Mouse (Mus musculus) left cerebral cortex, adult 8-10 months (tissue): ENCODE data around the gene Josd1. TPM values are rescaled to one million over a fixed set of nuclear protein-coding genes. Genes with fewer than 3 reads are reported as not detected.
A peak's percentile ranks its signal among the peaks of the same experiment; 100 is the strongest.

Experiments used
- DNase-seq, 2 experiments: peaks; one replicate each; pipeline ENCODE4 v3.0.0; 2022; ENCODE audit warnings: low spot score in 2 of 2
- total RNA-seq, 4 experiments: library from RNA; stranded (reverse); gene quantifications; 2 replicates each; pipeline ENCODE4 v1.2.4; 2022

The Josd1 gene
- total RNA-seq: 10 to 100 TPM; 56.0 to 62.3 (median 60.6) TPM

DNA sequence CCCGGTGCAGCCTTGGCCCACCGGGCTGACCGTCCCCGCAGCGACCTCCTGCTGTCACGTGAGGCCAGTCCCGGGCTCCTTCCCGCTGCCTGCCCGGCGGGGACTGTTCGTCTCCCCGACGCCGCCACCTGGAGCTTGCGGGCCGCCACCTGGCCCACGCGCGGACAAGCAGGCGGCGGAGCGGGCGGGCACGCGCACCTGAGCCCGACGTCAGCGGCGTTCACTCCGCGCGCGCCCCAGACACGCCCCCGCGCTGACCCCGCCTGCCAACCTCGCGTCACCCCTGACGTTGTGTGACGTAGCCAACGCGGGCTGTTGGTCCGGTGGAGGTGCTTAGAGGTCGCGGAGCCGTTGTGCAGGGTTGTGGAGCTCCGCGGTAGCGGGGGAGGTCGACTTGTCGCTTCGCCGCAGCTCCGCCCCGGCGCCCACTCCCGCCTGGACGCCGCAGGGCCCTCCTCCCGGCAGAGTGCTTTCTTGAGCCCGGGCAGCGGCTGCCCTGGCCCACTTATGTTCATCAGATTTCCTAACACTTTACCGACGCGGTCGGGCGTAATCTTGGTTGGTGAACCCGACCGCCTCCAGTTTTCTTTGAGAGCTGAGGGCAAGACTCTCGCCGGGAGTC is at the start of gene Josd1:
Josd1 (minus strand) TSS at position 274 of the 622 bp plus-strand sequence.
- peak; percentile 92 to 96 for DNase-seq

DNA sequence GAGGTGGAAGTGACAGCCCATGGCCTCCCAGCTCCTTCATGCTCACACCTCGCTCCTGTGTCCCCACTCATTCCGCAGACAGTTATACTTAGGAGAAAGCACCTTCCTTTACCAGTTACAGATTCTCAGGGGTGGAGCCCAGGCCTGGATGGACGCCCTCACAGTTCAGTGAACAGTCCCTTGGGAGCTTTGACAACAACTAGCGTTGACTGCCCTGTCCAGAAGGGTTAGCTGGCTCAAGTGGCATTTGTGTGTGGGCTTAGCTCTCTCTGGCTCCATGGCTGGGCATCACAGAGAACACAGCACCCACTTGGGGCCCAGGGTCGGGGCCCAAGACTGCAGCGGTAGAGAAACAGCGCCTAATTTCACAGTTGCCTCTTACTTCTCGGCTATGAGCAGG is 46.6 kb upstream of the Josd1 start:
- DNase-seq: no peak

DNA sequence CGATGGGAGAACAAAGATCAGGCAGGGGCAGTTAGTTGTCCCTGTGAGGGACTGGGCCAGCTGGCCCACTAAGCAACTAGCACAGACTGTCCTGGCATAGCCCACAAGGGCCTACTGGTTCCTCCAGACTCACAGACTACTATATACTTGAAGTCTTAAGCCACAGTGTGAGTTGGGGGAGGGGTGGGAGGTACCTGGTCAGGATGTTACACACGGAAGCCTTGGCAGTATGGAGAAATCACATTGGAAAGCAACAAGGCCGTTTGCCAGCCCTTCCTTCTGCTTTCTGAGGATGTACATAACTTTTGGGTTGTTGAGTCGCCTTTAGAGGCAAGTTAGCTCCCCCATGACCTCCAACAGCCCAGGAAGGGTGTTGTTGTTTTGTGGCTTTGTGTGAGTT is 45.9 kb upstream of the Josd1 start:
- no peak for DNase-seq

DNA sequence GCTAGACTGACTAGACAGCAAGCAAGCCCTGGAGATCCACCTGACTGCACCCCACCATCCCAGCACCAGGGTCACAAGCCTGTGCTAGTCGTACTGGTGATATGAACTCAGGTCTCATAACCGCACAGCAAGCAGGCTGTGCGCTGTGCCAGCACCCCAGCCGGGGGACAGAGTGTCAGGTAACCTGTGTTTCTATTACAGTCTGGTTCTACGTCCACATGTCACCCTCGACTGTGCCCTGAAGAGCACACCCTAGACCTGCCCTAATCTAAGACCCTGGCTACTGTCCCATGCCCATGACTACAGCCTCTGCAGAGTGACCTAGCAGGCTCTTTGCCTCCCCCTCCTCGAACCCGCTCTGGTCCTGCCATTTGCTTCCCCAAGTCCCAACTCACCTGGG is 45.5 kb upstream of the Josd1 start:
- no peak for DNase-seq

DNA sequence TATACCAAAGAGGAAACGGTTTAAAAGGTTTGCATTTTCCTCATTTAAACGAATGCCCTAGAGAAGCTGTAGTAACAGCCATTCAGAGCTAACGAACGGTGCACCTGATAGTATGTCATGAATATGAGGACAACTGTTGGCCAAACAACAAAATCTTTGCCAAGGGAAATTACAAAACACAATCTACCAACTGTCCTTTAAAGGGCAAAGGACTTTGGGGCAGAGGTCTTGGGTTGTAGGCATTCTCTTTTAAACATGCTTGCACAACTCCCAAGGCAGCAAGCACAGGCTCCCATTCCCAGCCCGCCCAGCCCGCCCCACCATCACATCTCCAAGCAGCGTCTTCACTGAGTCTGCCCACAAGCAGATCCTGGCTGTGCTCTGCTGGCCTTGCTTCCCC is 43.8 kb upstream of the Josd1 start:
- no peak for DNase-seq

DNA sequence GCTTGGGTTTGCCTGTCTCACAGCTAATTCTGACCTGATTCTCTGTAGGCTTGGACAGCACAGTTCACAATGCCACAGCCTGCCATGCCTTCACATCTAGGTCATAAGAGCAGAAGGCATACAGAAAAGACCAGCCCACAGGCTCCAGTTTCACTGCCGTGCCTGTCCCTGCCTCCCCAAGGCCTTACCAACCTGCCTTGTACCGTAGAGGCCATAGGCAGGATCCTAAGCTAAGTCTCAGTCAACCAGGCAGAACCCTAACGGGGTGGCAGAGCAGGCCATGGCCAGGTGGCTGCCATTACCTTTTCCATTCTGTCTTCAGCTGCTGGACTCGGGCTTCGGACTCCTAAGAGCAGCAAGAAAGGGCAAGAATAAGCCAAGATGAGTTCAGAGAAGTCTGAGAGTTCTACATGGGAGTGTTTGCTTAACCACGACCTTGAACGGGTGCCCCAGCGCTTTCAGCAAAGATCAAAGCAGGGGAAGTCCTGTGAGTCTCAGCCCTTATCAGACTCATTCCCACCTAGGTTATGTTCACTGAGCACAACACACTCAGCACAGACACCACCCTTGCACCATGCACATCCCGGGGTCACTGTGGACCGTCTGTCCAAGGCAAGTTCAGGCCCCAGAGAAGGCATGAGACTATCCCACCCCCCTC is 41.1 kb upstream of the Josd1 start:
- DNase-seq: no peak

DNA sequence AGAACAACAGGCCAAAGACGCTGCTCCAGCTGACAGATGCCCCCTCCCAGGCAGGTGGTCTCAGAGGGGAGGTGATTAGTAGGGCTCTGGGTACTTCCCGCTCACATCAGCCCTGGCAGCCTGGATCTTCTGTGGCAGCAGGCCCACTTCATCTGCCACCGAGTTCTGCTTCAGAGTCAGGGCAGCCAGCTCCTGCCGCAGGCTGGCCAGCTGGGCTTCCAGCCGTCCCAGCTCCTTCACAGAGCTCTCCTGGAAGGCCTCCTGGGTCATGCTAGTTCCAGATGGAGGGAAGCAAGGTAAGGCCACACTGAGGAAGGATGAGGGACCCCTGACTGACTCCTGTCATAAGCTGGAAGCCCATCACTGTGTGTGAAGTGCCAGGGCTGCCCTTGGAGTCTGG is 40.6 kb upstream of the Josd1 start:
- DNase-seq: no peak

DNA sequence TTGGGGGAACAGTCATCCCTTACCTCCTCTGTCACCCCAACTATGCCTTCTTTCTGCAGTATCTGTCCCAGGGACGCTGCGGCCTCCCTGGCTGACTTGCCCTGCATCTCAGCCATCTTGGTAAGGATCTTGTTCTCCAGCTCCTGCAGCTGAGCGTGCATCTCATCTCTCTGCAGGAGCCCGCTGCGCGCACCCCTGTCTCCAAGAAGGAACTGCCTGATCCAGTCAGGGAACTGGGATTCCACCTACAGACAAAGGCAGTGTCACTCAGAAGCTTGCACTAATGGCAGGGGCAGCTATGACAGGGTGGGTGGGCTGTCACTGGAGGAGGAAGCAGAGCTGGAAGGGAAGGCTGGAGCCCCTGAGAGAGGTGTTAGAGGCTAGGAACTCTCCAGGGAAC is 40.1 kb upstream of the Josd1 start:
- peak in 1 of 2 experiments; percentile 44 for DNase-seq

DNA sequence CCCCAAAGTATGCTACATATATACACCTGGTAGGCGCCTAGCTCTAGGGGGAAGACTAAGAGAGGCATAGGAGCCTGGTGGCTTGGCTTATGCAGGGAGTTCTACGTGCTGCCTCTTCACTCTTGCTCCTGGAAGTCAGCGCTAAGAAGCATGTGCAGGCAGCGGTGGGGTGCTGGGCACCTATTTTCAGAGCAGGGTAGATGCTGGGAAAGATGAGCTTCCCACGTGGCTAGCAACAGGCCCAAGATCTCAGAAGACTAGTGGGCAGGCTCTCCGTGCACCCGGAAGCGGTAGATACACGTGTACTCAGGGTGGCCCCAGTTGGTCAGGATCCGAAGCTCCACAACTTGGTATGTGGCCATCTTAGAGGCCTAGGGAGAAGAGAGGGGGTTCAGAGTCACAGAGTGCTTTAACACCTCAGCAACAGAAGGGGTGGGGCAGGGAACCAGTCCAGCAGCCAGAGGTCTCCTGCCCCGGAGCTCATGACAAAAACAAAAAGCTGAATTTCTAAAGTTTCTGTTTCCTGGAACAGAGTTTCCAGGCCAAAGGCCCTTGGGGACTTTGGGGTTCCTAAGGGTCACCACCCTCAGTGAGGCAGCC is 37.6 kb upstream of the Josd1 start:
- peak; percentile 34 to 76 for DNase-seq

DNA sequence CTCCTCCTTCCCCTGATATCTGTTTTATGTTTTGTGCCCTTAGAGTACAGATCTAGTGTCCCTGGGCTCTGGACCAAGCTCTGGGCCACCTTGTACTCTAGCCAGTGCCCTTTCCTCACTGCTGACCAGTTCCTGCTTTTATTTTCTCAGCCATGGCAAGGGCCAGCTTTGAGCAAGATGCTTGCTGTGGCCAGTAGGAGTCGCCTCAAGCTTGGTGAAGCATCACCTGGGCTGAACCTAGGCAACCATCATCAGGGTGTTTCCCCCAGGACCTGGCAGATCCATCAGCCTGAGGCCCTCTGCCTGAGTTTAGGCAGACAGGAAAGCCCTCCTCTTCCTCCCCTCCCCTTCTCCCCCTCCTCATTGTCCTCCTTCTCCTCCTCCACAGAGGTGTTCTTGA is 35.7 kb upstream of the Josd1 start:
- DNase-seq: no peak

DNA sequence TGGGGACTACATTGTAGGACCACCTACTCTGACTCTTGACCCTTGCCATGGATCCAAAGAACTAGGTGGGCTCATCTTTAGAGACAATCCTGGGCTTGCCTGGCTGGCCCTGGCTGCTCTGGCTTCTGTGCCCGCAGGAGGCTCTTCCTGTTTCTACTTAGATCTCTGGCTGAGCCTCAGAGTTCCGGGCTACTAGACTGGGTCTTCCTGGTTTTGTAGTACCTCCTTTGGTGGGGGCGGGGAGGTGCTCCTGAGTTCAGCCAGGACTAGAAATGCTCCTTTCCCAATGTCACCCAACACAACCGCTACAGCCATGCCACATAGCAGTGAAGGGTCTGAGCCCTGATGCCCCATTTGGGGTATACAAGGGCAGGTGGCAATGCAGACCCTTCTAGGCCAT is 33.1 kb upstream of the Josd1 start:
- no peak for DNase-seq

DNA sequence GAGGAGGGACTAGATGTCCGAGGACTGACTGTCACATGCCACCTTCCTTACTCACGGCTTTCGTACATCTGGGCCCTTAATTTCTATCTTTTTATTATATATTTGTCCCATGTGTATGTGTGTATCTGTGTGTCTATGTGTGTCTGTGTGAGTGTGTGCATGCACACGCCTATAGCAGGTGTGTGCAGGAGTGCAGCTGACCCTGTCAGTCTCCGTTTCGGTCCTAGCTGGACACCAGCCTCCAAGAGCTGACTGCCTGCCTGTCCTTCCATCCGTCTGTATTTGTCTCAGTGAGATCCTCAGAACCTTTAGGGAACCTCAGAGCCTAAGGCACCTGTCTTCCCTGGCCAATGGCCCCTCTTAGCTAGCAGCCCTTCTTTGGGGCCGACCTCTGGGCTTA is 32.5 kb upstream of the Josd1 start:
- DNase-seq: no peak

DNA sequence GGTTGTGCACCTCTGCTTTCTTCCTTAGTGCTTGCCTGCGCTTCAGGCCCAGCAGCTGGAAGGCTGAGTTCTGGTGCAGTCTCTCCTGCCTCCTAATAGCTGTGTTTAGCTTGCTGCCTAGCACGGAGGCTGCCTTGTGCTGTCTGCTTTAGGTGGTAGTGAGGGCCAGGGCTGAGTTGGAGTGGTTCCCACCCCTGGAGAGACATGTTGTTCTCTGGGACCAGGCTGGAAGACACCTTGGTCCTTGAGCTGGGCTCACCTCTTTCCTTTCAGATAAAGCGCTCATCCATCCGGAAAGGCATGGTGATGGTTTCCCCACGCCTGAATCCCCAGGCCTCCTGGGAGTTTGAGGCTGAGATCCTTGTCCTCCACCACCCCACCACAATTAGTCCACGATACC is 29.0 kb upstream of the Josd1 start:
- no peak for DNase-seq

DNA sequence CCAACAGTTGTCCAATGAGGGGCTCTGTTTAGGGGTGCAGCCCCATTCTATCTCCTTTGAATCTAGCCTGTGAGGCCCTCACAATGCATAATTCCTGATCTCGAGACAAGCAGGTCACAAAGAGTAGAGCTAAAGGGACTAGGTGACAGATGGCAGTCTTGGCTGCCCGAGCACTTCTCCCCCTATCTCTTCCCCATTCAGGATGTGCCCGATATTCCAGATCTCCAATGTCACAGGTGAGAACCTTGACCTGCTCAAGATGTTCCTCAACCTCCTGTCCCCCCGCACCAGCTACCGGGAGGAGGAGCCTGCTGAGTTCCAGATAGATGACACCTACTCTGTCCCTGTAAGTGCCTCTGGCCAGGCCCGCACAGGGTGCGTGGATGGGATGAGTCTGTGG is 27.9 kb upstream of the Josd1 start:
- DNase-seq: no peak

DNA sequence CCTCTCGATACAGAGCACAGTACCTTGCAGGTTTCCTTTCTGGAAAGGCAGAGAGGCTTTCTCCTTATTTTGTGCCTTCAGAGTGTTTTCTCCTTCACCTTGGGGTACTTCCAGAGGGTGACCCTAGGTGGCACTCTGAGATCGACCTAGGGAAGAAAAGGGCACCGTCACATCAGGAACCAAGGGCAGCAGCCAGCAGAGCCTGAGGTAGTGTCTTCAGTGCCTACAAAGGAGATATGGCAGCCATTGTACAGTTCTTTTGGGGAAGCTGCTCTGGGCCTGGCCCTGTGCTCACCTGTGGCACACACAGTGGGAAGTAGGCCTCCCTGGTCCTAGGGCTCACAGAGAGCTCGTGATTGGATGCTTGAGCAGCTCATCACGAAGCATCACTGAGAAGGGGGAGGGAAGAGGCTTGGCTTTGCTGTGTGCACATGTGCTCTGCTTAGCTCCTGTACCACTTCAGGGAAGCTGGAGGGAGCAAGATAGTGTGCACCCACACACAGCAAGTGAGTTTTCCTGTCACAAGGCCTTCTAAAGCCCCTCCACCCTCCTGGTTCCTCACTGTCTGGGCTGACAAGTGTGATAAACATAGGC is 20.6 kb upstream of the Josd1 start:
- no peak for DNase-seq

DNA sequence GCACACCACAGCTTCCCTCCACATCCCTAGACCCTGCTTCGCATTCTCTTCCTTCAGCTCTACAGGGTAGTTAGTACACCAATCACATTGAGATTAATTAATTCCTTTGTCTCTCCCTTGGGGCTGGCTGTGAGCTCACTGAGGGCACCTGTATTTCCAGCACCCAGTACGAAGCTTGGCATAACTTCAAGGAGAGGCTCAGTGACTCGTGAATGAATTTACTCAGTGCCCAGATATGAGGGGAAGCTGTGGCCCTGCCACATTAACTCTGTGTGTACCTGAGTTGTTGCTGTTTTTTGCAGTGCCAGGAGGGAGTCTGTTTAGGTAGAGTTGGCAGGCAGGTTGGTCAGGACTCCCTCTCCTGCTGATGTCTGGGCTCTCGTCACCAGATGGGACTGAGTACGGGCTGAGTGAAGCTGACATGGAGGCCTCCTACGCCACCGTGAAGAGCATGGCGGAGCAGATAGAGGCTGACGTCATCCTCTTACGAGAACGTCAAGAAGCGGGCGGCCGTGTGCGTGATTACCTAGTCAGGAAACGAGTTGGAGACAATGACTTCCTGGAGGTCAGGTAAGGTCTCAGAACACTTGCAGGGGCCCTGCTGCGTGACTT is 19.0 kb upstream of the Josd1 start:
- no peak for DNase-seq

DNA sequence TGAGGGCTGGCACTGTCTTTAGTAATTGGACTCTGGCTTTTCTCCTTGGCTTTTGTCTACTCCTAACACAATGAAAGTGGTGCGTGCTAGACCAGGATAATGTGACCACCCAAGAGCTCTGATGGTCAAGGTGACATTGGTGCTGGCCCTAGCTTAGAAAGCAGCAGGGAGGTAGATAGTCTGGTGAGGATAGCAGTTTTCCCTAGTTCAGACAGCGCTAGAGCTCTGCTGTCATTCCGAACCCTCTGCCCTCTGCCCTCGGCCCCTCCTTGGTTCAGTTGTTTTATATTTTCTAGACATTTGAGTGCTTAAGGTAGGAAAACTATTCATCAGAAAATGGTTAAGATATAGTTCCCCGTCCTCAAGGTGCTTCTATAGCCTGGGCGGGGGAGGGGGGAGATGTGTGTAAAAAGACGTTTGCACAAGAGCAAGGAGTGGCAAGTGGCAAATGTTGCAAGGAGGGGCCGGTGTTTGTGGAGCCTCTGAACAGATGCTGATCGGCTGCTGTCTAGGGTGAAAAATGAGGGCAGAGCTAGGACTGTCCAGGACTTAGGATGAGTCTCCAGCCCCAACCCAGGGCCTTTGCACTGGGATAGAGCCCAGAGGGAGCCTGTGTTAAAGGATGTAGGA is 10.0 kb upstream of the Josd1 start:
- DNase-seq: no peak

DNA sequence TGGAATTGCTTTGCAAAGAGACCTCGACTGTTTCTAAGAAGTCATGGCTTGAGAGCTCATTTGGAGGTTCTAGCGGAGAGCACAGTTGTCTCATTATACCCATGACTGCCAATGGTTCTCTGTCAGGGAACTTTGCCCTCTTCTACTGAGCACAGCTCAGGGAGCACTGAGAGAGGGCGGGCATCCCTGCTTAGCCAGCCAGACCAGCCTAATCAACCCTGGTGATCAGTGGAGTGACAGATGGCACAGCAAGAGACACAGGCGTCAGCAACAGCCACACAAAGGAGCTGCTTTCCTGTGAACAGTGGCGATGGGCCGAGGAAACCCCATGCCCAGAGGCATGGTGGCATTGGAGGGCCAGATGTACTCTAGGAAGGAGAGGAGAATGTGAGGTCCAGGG is 9.3 kb upstream of the Josd1 start:
- no peak for DNase-seq

DNA sequence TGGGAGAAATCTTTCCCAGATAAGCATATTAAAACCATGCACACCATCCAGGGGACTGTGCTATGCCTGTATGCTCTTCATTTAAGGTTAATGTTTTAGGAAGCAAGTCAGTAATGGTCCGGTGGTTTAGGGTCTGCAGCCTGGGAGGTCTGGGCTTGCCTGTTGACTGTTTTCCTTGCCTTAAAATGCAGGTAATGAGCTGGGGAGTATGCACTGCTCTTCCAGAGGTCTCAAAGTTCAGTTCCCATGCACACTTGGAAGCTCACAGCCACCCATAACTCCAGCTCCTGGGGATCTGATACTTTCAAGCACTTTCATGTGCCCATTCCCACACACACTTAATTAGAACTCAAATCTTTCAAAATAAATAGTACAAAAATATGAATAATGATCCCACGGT is 8.8 kb upstream of the Josd1 start:
- DNase-seq: no peak

DNA sequence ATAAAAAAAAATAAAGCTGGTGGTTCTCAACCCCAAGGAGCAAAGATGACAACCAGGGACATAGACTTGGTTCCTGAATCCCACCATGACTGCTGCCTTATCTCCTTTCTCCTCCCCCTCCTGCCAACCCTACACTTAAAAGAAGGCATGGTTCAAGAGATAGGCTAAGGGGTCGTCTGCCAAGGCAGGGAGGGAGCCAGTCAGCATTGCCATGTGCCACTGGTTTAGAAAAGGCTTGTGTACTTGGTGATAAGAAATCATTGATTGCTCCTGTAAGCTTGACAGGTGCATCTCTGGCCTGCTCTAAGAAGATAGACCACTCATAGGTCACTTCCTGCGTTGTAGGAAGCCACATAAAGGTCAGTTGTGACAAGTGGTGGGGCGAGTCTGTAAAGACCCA is 7.8 kb upstream of the Josd1 start:
- DNase-seq: no peak

DNA sequence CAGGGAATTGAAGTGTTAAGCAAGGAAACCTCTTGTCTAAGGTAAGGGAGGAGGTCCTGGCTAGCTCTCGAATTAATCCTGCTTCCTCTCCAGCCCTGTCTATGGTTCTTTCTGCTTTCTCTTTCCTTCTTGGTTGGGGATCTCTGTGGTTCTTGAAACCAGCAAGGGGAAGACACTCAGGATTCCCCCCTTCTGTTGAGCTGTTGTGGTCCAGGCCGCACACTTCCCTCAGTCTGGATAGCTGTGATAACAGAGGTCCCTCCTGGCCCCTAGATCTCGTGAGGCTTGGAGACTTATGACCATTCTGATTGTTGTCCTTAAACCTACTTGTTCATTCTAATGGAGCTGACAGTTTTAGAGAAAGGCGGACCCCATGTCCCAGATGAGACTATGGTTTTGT is 6.8 kb upstream of the Josd1 start:
- no peak for DNase-seq

DNA sequence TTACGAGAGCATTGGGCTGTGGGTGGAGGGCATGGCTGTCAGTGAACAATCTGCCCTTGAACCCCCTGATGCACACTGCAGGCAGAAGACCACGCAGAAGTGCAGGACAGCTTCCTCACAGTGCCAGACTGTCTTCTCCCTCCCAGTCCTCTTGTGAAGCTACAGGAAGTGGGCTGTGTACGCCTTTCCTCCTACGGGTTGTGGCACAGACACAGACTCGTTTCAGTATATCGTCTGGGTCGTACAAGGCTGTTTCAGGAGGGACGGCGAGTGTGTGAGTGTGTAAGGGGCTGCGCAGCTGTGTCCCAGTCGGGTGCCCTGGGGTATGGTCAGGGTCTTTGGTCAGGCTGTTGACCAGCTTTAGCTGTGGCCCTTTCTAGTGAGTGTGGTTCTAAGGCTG is 6.0 kb upstream of the Josd1 start:
- DNase-seq: no peak
